Mouse (Mus musculus): ENCODE results near the gene Pard3.

GRCm38 (mm10) chr8:127254625-127255024, 190.9 kb downstream of the Pard3 start:
- TF ChIP-seq POLR2A (IDR thresholded peaks at IDR 0.05; ENCODE audit: borderline replicate concordance, extremely low read depth, low read depth, low read length) = no peak
- TF ChIP-seq CTCF (IDR thresholded peaks at IDR 0.05; ENCODE audit: insufficient read depth, low read length) = no peak

All from lung, adult 2 months (tissue).